Mouse (Mus musculus): ENCODE results near the gene Neurl2. TPM values are rescaled to one million over a fixed set of nuclear protein-coding genes. Genes with fewer than 3 reads are reported as not detected.
A peak's percentile ranks its signal among the peaks of the same experiment; 100 is the strongest.

Gene Neurl2
- polyA plus RNA-seq, 1 experiment, result 17.9 TPM

GRCm38 (mm10) chr2:164792400-164793190 lies 40.7 kb downstream of the Neurl2 start:
- DNase-seq, result no peak
- TF ChIP-seq CTCF (IDR thresholded peaks at IDR 0.05; ENCODE audit: insufficient read depth, low read length) (no peak), POLR2A (IDR thresholded peaks at IDR 0.05; ENCODE audit: borderline replicate concordance, extremely low read depth, low read depth, low read length) (no peak)
- peaks cover 15% of the 10 kb centered on the region for H3K4me1 ChIP-seq (ENCODE audit: control insufficient read depth, insufficient read depth, low read length)
- 89% methylated on average over 12 of the region's 12 CpGs for WGBS
- H3K4me3 ChIP-seq (replicated peaks; ENCODE audit: extremely low read depth, low read depth, low read length), result no peak overlapping the region

GRCm38 (mm10) chr2:164791841-164792261 lies 41.4 kb downstream of the Neurl2 start:
- no peak for TF ChIP-seq POLR2A (IDR thresholded peaks at IDR 0.05; ENCODE audit: borderline replicate concordance, extremely low read depth, low read depth, low read length)
- peaks cover 18% of the 10 kb centered on the region for H3K4me1 ChIP-seq (ENCODE audit: control insufficient read depth, insufficient read depth, low read length)
- WGBS, result 86% methylated on average over 18 of the region's 18 CpGs

GRCm38 (mm10) chr2:164790451-164790850 lies 42.8 kb downstream of the Neurl2 start:
- H3K4me3 ChIP-seq (replicated peaks; ENCODE audit: extremely low read depth, low read depth, low read length), result no peak overlapping the region
- TF ChIP-seq POLR2A (IDR thresholded peaks at IDR 0.05; ENCODE audit: borderline replicate concordance, extremely low read depth, low read depth, low read length), result no peak
- no peak for TF ChIP-seq CTCF (IDR thresholded peaks at IDR 0.05; ENCODE audit: insufficient read depth, low read length)
- DNase-seq, result peak; percentile 60

More at GRCm38 (mm10) chr2:164791841-164792261, 41.4 kb downstream of the Neurl2 start:
- no peak overlapping the region for H3K4me3 ChIP-seq (replicated peaks; ENCODE audit: extremely low read depth, low read depth, low read length)
- no peak for DNase-seq

GRCm38 (mm10) chr2:164788411-164788810 lies 44.8 kb downstream of the Neurl2 start:
- H3K4me1 ChIP-seq (ENCODE audit: control insufficient read depth, insufficient read depth, low read length), result peaks cover 24% of the 10 kb centered on the region
- WGBS, result 57% methylated on average over 4 of the region's 4 CpGs
- no peak overlapping the region for H3K4me3 ChIP-seq (replicated peaks; ENCODE audit: extremely low read depth, low read depth, low read length)
- no peak for DNase-seq
- TF ChIP-seq POLR2A (IDR thresholded peaks at IDR 0.05; ENCODE audit: borderline replicate concordance, extremely low read depth, low read depth, low read length) (no peak), CTCF (IDR thresholded peaks at IDR 0.05; ENCODE audit: insufficient read depth, low read length) (no peak)

More at GRCm38 (mm10) chr2:164790451-164790850, 42.8 kb downstream of the Neurl2 start:
- H3K4me1 ChIP-seq (ENCODE audit: control insufficient read depth, insufficient read depth, low read length), result peaks cover 21% of the 10 kb centered on the region
- 39% methylated on average over 4 of the region's 4 CpGs for WGBS

- Histone ChIP-seq H3K4me3 (replicated peaks; ENCODE audit: extremely low read depth, low read depth, low read length) (no peak overlapping the region), H3K4me1 (ENCODE audit: control insufficient read depth, insufficient read depth, low read length) (peaks cover 24% of the 10 kb centered on the region)
- TF ChIP-seq POLR2A (IDR thresholded peaks at IDR 0.05; ENCODE audit: borderline replicate concordance, extremely low read depth, low read depth, low read length) (no peak), CTCF (IDR thresholded peaks at IDR 0.05; ENCODE audit: insufficient read depth, low read length) (no peak)
- 64% methylated on average over 10 of the region's 10 CpGs for WGBS
- DNase-seq, result no peak
Measured at GRCm38 (mm10) chr2:164787779-164788178, 45.5 kb downstream of the Neurl2 start.

- H3K4me1 ChIP-seq (ENCODE audit: control insufficient read depth, insufficient read depth, low read length), result peaks cover 24% of the 10 kb centered on the region
- 43% methylated on average over 3 of the region's 3 CpGs for WGBS
- H3K4me3 ChIP-seq (replicated peaks; ENCODE audit: extremely low read depth, low read depth, low read length), result peak overlapping the region; percentile 37
- DNase-seq, result peak; percentile 32
- TF ChIP-seq CTCF (IDR thresholded peaks at IDR 0.05; ENCODE audit: insufficient read depth, low read length) (no peak), POLR2A (IDR thresholded peaks at IDR 0.05; ENCODE audit: borderline replicate concordance, extremely low read depth, low read depth, low read length) (no peak)
Measured at GRCm38 (mm10) chr2:164787032-164787431, 46.2 kb downstream of the Neurl2 start.

GRCm38 (mm10) chr2:164786388-164786885 lies 46.8 kb downstream of the Neurl2 start:
- Histone ChIP-seq H3K4me3 (replicated peaks; ENCODE audit: extremely low read depth, low read depth, low read length) (peak overlapping the region; percentile 66), H3K4me1 (ENCODE audit: control insufficient read depth, insufficient read depth, low read length) (peaks cover 24% of the 10 kb centered on the region)
- TF ChIP-seq POLR2A (IDR thresholded peaks at IDR 0.05; ENCODE audit: borderline replicate concordance, extremely low read depth, low read depth, low read length), result peak; percentile 45; the same call in 1 of the 2 replicates
- TF ChIP-seq CTCF (IDR thresholded peaks at IDR 0.05; ENCODE audit: insufficient read depth, low read length), result no peak
- 4% methylated on average over 15 of the region's 15 CpGs for WGBS
- DNase-seq, result peak; percentile 34

GRCm38 (mm10) chr2:164785481-164786387 lies 47.5 kb downstream of the Neurl2 start, which contains the start of gene Snx21:
TSS of gene Snx21 (plus strand) at chr2:164785823.
- TF ChIP-seq POLR2A (IDR thresholded peaks at IDR 0.05; ENCODE audit: borderline replicate concordance, extremely low read depth, low read depth, low read length) (peak; percentile 85), CTCF (IDR thresholded peaks at IDR 0.05; ENCODE audit: insufficient read depth, low read length) (no peak)
- H3K4me1 ChIP-seq (ENCODE audit: control insufficient read depth, insufficient read depth, low read length), result peaks cover 20% of the 10 kb centered on the region
- peak within 1 kb of the TSS; percentile 66 for H3K4me3 ChIP-seq (replicated peaks; ENCODE audit: extremely low read depth, low read depth, low read length)
- WGBS, result under 1% methylated on average over 85 of the region's 89 CpGs
- peak; percentile 88 for DNase-seq

GRCm38 (mm10) chr2:164784869-164785420 lies 48.3 kb downstream of the Neurl2 start:
- Histone ChIP-seq H3K4me3 (replicated peaks; ENCODE audit: extremely low read depth, low read depth, low read length) (peak overlapping the region; percentile 66), H3K4me1 (ENCODE audit: control insufficient read depth, insufficient read depth, low read length) (peaks cover 17% of the 10 kb centered on the region)
- no peak for DNase-seq
- WGBS, result 9% methylated on average over 7 of the region's 7 CpGs
- TF ChIP-seq CTCF (IDR thresholded peaks at IDR 0.05; ENCODE audit: insufficient read depth, low read length) (no peak), POLR2A (IDR thresholded peaks at IDR 0.05; ENCODE audit: borderline replicate concordance, extremely low read depth, low read depth, low read length) (no peak)

Measured in lung, adult 2 months (tissue).